Mouse (Mus musculus): Measurements from ENCODE around the gene Cks2. TPM values are rescaled to one million over a fixed set of nuclear protein-coding genes. Genes with fewer than 3 reads are reported as not detected.
"Not testable (repeated sequence)": the region's sequence is repeated elsewhere in the genome, so short reads cannot be mapped to it uniquely, and the experiment has no call there.

Gene Cks2
- polyA plus RNA-seq, 1 experiment from 2014 or later, result 78.7 TPM

DNA sequence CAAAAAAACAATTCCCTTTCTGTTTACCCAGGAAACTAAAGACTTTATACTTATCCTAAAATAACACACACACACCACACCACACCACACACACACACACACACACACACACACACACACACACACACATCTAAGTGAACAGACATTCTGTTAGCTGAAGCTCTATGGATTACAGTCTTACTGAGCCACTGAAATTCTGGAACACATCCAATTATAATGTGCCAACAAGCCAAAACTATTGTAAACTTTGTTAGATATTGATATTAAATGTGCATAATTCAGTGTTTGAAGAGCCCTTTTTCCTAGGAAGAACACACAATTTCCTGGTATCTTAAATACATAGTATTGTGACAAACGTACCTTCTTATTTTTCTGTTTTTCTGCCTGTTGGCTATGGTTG lies 27.7 kb upstream of the Cks2 start:
- Histone ChIP-seq H3K36me3 (no peaks in the 10 kb centered on the region), H3K4me3 (no peak overlapping the region), H3K4me1 (replicated peaks) (peaks cover 9% of the 10 kb centered on the region), H3K27ac (no peak overlapping the region), H3K4me2 (no peak overlapping the region), H3K9me3 (no peaks in the 10 kb centered on the region), H3K9ac (no peak overlapping the region), H3K27me3 (no peaks in the 10 kb centered on the region)
- 67% methylated on average over 1 of the region's 1 CpGs for WGBS
- ATAC-seq (ENCODE audit: low FRiP score), result no peak

DNA sequence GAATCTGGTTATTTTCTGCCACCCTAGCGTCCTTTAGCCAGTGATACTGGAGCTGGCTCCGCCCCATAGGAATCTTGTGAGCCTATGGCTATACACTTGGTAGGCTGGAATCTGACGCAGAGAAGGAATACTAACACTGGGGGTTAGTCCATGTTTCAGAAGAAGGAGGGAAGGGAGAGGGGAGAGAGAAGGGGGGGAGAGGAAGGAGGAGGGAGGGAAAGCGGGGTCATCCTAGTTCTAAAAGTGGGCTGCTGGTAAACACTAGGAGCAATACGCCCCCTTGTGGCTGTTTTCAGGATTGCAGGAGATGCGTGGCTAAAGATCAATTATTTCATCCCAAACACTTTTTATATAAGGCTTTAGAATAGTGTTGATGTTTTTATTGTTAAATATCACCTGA lies 27.2 kb upstream of the Cks2 start:
- Histone ChIP-seq H3K4me1 (replicated peaks) (peaks cover 9% of the 10 kb centered on the region), H3K9ac (no peak overlapping the region), H3K27me3 (no peaks in the 10 kb centered on the region), H3K36me3 (no peaks in the 10 kb centered on the region), H3K27ac (no peak overlapping the region), H3K9me3 (no peaks in the 10 kb centered on the region), H3K4me3 (no peak overlapping the region), H3K4me2 (no peak overlapping the region)
- WGBS, result 17% methylated on average over 6 of the region's 6 CpGs
- 0 out of 2 replicates have a peak, but pooled peaks have one; percentile 53 for ATAC-seq (ENCODE audit: low FRiP score)

DNA sequence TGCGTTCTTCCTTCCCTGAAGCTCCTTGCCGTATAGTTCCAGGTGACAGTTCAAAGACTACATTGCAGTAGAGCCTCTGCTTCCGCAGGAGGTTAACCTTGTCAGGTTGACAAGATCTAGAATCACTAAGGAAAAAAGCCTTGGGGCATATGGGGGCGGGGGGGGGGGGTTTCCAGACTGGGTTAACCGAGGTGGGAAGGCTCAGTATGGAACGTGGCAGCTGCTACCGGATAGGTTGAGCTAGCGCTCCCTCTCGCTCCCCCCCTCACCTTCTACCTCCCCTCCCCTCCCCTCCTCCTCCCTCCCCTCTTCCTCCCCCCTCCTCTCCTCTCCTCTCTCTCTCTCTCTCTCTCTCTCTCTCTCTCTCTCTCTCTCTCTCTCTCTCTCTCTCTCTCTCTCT lies 26.4 kb upstream of the Cks2 start:
- no peak overlapping the region for H3K9ac ChIP-seq
- H3K4me3 ChIP-seq, result no peak overlapping the region
- peak overlapping the region; percentile 21; the same call in 1 of the 2 replicates for H3K4me2 ChIP-seq
- no peaks in the 10 kb centered on the region for H3K36me3 ChIP-seq
- H3K27me3 ChIP-seq, result no peaks in the 10 kb centered on the region
- no peak for ATAC-seq (ENCODE audit: low FRiP score)
- H3K9me3 ChIP-seq, result no peaks in the 10 kb centered on the region
- H3K4me1 ChIP-seq (replicated peaks), result peaks cover 9% of the 10 kb centered on the region
- 17% methylated on average over 6 of the region's 9 CpGs for WGBS
- no peak overlapping the region for H3K27ac ChIP-seq

GRCm38 (mm10) chr13:51622626-51623025 lies 22.4 kb upstream of the Cks2 start:
- Histone ChIP-seq H3K36me3 (no peaks in the 10 kb centered on the region), H3K4me1 (replicated peaks) (no peaks in the 10 kb centered on the region), H3K27me3 (no peaks in the 10 kb centered on the region), H3K4me3 (no peak overlapping the region), H3K9me3 (no peaks in the 10 kb centered on the region), H3K4me2 (no peak overlapping the region), H3K9ac (no peak overlapping the region), H3K27ac (no peak overlapping the region)
- 89% methylated on average over 5 of the region's 5 CpGs for WGBS
- ATAC-seq (ENCODE audit: low FRiP score), result no peak

DNA sequence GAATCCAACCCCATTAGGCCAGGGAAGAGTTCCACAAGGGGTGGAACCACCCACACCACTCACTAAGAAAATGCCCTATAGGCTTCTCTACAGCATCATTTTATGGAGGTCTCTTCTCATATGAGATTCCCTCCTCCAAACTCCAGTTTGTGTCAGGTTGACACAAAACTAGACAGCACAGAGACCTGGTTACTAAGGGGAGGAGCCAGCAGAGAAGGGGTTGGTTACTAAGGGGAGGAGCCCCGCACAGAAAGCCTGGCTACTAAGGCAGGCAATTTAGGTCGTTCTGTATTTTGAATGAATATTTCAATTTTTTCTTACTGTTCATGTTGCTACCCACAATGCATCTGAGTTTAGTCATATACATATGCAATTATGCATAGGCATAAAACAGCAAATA lies 21.4 kb upstream of the Cks2 start:
- no peak overlapping the region for H3K9ac ChIP-seq
- H3K4me2 ChIP-seq, result no peak overlapping the region
- H3K36me3 ChIP-seq, result no peaks in the 10 kb centered on the region
- no peak overlapping the region for H3K4me3 ChIP-seq
- 89% methylated on average over 2 of the region's 2 CpGs for WGBS
- no peak for ATAC-seq (ENCODE audit: low FRiP score)
- H3K27ac ChIP-seq, result no peak overlapping the region
- H3K27me3 ChIP-seq, result no peaks in the 10 kb centered on the region
- H3K9me3 ChIP-seq, result no peaks in the 10 kb centered on the region
- no peaks in the 10 kb centered on the region for H3K4me1 ChIP-seq (replicated peaks)

DNA sequence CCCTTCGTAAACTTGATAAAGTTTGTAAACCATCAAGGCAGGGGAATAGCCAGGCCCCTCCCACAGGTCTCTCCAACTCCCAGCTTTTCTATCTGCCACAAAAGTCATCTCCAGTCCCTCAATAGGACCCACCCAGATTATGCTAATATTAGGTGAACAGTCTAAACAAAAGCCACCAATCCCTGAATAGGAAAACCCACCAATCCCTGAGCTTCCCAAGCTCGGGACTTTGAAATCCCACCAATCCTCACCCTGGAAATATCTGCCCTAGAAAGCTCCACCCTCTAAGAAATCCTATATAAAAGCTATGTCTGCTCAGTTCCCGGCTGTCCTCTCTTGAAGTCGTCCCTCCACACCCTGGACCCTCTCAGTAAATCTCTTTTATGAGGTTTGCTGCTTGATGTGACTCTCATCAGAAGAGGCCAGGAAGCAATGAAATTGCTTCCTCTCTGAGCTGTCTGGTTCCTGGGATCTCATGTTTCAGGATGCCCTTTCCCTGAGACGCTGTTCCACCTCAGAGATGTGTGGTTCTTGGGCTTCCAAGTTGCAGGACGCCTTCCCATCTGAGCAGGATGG lies 16.7 kb upstream of the Cks2 start:
- no peaks in the 10 kb centered on the region for H3K36me3 ChIP-seq
- no peak for ATAC-seq (ENCODE audit: low FRiP score)
- no peaks in the 10 kb centered on the region for H3K9me3 ChIP-seq
- 88% methylated on average over 6 of the region's 6 CpGs for WGBS
- no peak overlapping the region for H3K4me3 ChIP-seq
- no peak overlapping the region for H3K27ac ChIP-seq
- no peak overlapping the region for H3K9ac ChIP-seq
- no peaks in the 10 kb centered on the region for H3K4me1 ChIP-seq (replicated peaks)
- no peak overlapping the region for H3K4me2 ChIP-seq
- no peaks in the 10 kb centered on the region for H3K27me3 ChIP-seq

GRCm38 (mm10) chr13:51631354-51631992 lies 13.6 kb upstream of the Cks2 start:
- Histone ChIP-seq H3K27me3 (no peaks in the 10 kb centered on the region), H3K27ac (no peak overlapping the region), H3K9ac (no peak overlapping the region), H3K4me1 (replicated peaks) (no peaks in the 10 kb centered on the region), H3K4me2 (no peak overlapping the region), H3K9me3 (no peaks in the 10 kb centered on the region), H3K36me3 (no peaks in the 10 kb centered on the region), H3K4me3 (no peak overlapping the region)
- no peak for ATAC-seq (ENCODE audit: low FRiP score)
- 79% methylated on average over 15 of the region's 15 CpGs for WGBS

DNA sequence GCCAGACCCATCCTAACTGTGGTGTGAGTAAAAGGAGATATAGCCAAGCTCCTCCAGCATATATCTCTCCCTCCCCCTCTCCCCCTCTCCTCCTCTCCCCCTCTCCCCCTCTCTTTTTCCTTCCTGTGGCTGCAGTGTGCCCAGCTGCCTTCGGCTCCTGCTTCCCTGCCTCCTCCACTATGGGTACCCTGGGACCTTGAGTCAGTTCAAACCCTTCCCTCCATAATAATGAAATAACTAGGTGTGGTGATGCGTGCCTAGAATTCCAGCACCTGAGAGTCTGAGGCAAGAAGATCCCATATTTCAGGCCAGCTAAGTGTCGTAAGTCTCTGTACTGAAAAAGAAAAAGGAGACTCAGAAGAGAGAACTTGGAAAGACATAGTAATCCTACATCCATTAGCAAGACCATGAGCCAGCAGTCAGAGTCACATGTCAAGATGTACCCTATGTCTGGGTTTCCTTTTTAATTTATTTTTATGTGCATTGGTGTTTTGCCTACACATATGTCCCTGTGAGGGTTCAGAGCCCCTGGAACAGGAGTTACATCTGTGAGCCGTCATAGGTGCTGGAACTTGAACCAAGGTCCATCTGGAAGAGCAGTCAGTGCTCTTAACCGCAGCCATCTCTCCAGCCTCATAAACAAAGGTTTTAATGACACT lies 12.3 kb upstream of the Cks2 start:
- Histone ChIP-seq H3K4me3 (no peak overlapping the region), H3K9ac (no peak overlapping the region), H3K36me3 (no peaks in the 10 kb centered on the region), H3K27ac (no peak overlapping the region), H3K27me3 (no peaks in the 10 kb centered on the region), H3K9me3 (no peaks in the 10 kb centered on the region), H3K4me2 (no peak overlapping the region), H3K4me1 (replicated peaks) (no peaks in the 10 kb centered on the region)
- no peak for ATAC-seq (ENCODE audit: low FRiP score)
- WGBS, result 86% methylated on average over 5 of the region's 5 CpGs

GRCm38 (mm10) chr13:51635384-51635783 lies 9.6 kb upstream of the Cks2 start:
- H3K4me3 ChIP-seq; ATAC-seq (ENCODE audit: low FRiP score); H3K27me3 ChIP-seq; H3K9ac ChIP-seq; H3K4me1 ChIP-seq (replicated peaks); H3K9me3 ChIP-seq; H3K4me2 ChIP-seq; H3K36me3 ChIP-seq; H3K27ac ChIP-seq: not testable (repeated sequence)
- WGBS, result 72% methylated on average over 4 of the region's 9 CpGs

- no peak for ATAC-seq (ENCODE audit: low FRiP score)
- no peak overlapping the region for H3K4me2 ChIP-seq
- H3K4me3 ChIP-seq, result no peak overlapping the region
Observed at GRCm38 (mm10) chr13:51638958-51639357, 6.1 kb upstream of the Cks2 start.

DNA sequence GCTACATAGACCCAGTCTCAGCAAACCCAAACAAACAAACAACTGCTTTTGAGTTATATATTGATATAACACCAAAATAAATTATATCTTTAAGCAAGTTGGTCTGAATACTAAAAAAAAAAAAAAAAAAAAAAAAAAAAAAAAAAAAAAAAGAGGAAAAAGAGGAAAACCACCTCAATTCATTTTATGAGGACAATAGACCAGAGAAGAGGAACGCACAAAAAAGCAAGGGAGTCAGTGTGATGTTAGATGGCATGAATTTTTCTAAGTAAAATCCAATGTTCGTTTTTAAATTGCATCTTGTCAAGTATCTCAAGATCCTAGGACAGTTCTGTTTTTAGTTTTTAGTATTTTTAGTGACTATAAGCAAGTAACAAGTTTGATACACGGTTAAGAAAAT lies 3.6 kb upstream of the Cks2 start:
- no peak for ATAC-seq (ENCODE audit: low FRiP score)
- no peak overlapping the region for H3K27ac ChIP-seq

More at GRCm38 (mm10) chr13:51638958-51639357, 6.1 kb upstream of the Cks2 start:
- H3K27me3 ChIP-seq, result no peaks in the 10 kb centered on the region
- 92% methylated on average over 4 of the region's 4 CpGs for WGBS
- no peak overlapping the region for H3K27ac ChIP-seq
- no peaks in the 10 kb centered on the region for H3K9me3 ChIP-seq
- no peaks in the 10 kb centered on the region for H3K4me1 ChIP-seq (replicated peaks)
- no peak overlapping the region for H3K9ac ChIP-seq
- H3K36me3 ChIP-seq, result no peaks in the 10 kb centered on the region

DNA sequence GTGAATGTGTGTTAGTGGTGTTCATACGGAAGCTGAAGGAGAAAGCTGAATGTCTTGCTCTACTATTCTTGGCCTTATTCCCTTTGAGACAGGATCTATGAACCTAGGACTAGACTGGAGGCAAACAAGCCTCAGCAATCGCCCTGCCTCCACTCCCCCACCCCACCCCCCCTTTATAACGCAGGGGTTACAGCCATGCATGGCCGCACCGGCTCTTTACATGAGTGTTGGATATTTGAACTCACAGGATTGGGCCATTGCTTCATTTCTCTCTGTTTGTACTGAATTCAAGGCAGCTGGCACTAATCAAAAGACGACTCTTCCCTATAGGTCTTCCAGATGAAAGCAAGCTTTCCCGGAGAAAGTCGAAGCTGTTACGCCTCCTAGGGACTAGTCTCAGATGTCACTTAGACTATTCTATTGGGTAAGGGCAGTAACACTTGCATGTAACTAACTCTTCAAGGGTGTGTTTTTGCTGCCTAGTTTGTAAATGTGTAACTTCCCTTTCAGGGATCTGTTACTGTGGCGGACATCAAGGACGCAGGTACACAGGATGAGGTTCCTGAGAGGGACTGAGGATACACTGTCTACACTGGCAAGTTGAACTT lies 2.8 kb upstream of the Cks2 start:
- Histone ChIP-seq H3K4me1 (replicated peaks) (peaks cover 9% of the 10 kb centered on the region), H3K9ac (no peak overlapping the region), H3K27ac (no peak overlapping the region), H3K27me3 (no peaks in the 10 kb centered on the region), H3K36me3 (no peaks in the 10 kb centered on the region), H3K9me3 (no peaks in the 10 kb centered on the region), H3K4me3 (no peak overlapping the region), H3K4me2 (no peak overlapping the region)
- 40% methylated on average over 11 of the region's 11 CpGs for WGBS
- ATAC-seq (ENCODE audit: low FRiP score), result no peak

More for the DNA sequence above, 3.6 kb upstream of the Cks2 start:
- peaks cover 9% of the 10 kb centered on the region for H3K4me1 ChIP-seq (replicated peaks)
- 95% methylated on average over 3 of the region's 3 CpGs for WGBS
- H3K36me3 ChIP-seq, result no peaks in the 10 kb centered on the region
- no peaks in the 10 kb centered on the region for H3K27me3 ChIP-seq
- no peak overlapping the region for H3K9ac ChIP-seq
- H3K9me3 ChIP-seq, result no peaks in the 10 kb centered on the region
- no peak overlapping the region for H3K4me3 ChIP-seq
- H3K4me2 ChIP-seq, result no peak overlapping the region
